Mouse (Mus musculus) liver, adult (tissue): Measurements from ENCODE around the gene Chmp3.

Experiments
- GATA4 ChIP-seq: IDR thresholded peaks from 2 replicates; pipeline ENCODE4 v1.6.1; 2014; ENCODE audit warnings: mild to moderate bottlenecking, low read length; ENCODE audit not compliant: insufficient replicate concordance

The Chmp3 gene

DNA sequence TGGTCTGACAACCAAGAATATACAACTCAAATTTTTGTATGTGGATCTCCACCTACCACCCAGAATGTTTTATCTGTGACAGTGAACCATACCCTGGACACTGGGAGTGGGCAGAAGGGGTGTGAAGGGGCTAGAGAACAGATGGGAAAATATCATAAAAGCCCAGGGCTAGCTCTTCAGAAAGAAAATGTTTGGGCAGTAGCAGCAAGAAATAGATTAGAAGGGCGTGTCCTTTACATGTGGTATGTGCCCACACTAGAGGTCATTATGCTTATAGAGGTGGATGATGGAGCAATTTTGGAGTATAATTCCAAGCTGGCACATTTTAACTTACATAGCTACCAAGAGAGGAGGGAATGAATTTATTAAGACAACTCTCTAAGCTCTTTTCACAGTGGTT is 31.8 kb downstream of the Chmp3 start:
- TF ChIP-seq GATA4 = no peak

DNA sequence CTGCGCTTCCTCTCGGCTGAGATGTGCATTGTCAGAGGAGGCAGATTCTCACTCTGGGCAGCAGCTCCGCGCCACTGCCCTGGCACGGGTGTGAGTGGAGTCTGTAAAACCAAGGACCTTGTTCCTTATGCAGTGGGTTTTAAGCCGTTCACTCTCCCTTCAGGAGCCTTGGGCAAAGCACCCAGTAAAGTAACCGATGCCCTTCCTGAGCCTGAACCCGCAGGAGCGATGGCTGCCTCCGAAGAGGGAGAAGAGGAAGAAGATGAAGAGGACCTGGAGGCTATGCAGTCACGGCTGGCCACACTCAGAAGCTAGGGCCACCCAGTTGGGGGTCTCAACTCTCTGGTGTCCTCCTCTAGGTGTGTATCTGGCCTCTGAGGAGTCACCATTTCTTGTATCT is 35.9 kb downstream of the Chmp3 start:
- no peak for TF ChIP-seq GATA4

DNA sequence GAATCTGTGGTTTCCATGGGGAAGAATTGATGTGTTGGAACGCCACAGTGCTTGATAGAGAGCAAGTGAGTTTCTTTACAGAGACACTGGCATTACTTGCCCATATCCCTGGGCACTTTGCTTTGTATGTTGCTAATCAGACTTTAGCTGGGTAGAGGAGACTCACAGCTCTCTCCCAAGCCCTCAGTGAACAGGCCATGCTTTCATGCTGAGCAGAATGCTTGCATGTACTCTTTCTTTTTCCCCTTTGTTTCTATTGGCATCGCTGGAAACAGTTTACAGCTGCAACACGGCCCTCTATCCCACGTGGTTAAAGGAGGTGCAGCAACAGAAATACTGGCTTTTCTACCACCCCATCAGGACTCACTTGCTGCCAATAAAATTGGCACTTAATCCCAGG is 39.6 kb downstream of the Chmp3 start:
- no peak for TF ChIP-seq GATA4

GRCm38 (mm10) chr6:71589401-71589800 is 45.8 kb downstream of the Chmp3 start:
- TF ChIP-seq GATA4 = no peak

DNA sequence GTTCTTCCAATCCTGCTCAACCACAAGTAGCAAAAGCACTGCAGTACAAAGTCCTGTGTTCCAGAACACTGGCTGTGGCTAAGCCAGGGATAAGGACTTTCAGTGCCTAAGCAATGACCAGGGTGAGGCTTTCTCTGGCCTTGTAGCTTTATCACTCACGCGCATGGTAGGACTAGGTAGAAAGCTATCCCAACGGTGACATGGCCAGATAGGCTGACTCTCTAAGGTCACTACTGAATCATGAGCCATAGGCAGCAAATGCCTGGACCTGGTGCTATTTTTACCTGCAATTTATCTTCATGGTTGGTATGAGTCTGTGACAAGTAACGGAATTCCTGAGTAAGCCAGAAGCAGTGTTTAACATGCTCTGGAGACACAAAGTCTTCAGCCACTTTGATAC is 46.6 kb downstream of the Chmp3 start:
- TF ChIP-seq GATA4 = no peak

- no peak for TF ChIP-seq GATA4
These were observed 64.2 kb downstream of the Chmp3 start for GRCm38 (mm10) chr6:71607756-71608155.

DNA sequence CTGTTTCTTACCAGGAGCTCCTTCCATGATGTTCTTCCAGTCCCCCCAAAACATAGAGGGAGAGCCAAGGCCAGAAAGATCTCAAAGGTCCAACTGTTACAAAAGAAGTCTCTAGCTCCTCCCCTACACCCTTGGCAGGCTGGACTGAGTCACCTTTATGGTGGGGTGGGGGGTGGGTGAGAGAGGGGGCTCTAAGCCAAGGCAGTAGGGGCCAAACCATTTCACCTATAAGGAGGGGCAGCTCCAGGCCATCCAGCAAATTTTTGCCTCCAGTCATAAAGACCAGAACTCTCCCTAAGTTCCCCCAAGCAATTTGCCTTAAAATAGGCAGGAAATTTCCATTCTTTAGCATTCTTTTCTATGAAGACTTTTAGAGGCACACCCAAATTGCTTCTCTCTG is 65.4 kb downstream of the Chmp3 start:
- TF ChIP-seq GATA4 = no peak

DNA sequence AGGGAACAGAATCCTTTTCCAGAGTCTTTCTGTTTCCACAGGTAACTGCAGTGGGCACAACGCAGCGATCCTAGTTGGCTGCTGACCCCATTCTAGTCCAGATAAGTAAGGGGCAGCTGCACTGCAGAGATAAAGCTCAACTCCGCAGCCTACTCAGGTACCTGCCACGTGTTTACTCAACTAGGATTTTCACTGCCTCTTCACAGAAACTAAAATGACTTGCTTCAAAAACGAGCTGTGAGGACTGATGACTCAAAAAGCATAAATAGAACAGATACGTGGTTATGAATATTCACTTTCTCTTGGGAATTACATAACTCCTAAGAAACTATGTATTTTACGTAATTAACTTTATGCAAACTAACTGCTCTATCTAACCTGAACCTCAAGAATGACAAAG is 66.4 kb downstream of the Chmp3 start:
- no peak for TF ChIP-seq GATA4

DNA sequence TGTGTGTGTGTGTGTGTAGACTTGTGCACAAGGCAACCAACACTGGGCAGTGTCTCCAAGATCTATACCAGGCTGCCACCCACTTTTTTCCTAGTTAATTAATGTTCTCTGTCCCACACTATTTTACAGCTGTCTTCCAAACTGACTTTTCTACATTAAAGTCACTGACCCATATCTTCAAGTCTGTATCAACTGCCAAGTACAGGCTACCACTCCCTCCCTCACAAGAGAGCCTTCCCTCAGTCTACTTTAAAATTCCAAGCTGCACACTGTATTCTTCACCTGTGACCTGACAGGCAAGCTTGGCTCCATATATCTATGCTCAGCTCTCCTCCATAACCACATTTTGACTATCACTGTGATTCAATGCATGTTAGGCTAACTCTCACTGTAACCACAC is 69.6 kb downstream of the Chmp3 start:
- no peak for TF ChIP-seq GATA4

DNA sequence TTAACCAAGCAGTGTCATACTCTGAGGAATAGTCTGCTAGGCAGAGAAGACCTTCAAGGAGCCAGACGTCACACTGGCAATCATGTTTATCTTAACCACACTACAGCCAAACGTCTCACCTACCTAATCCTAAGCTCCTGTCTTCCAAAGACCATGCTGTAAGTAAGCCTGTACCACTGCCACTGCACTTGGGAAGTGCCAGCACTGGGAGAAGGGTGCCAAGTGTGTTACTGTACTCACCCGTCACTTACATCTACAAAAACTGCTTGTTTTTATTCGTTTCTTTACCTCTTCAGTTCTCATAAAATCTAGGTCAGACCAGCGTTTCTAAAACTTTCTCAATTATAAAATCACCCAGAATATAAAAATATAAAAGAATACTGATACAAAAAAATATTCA is 73.4 kb downstream of the Chmp3 start:
- TF ChIP-seq GATA4 = no peak

- TF ChIP-seq GATA4 = no peak
These were observed 78.0 kb downstream of the Chmp3 start for GRCm38 (mm10) chr6:71621551-71621950.

DNA sequence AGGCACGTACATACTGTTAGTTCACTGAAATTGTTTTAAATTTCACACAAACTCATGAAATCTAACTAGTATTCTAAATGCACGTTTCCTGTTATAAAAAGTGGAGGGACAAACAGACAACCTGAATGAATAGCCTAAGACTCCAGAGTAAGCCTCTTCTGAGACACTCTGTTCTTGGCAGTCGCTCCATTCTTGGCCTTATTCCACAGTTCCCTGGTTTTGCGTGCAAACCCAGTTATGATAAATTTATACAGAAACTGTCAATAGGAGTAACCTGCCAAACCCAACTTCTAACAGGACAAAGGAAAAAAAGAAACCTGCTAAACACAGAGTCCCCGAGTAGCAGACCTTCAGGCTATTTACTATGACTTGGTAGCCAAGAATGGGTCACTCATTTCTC is 78.4 kb downstream of the Chmp3 start:
- TF ChIP-seq GATA4 = no peak

- TF ChIP-seq GATA4 = no peak
These were observed 81.1 kb downstream of the Chmp3 start for GRCm38 (mm10) chr6:71624723-71625122.

DNA sequence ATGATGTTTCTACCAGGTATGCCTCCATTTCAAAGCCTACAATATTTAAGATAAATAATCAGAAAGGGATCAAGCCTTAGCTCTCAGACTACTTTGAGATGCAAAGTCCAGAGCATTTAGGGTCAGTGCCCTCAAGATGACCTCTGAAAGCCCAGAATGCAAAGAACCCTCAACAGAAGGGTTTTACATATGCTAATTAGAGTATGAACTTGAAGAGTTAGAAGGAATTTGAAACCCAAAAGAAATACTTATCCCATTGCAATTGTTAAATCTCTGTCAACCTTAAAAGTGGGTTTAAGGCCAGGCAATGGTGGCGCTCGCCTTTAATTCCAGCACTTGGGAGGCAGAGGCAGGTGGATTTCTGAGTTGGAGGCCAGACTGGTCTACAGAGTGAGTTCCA is 82.4 kb downstream of the Chmp3 start:
- no peak for TF ChIP-seq GATA4

DNA sequence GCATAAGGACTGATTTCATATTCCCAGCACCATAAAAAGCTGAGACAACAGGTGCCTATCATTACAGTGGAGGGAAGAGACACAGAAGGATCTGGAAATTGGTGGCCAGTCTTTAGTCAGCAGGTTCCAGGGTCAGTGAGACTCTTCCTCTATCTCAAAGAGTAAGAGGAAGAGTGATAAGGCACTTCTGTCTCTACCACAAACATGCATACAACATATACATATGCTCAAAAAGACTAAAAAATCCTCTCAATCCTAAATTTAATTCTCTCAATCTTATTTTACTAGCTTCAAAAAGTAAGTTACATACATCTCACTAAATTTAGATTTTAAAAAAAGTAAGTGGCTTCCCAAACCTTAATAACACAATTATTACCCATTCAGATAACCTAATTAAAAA is 83.7 kb downstream of the Chmp3 start:
- TF ChIP-seq GATA4 = no peak

DNA sequence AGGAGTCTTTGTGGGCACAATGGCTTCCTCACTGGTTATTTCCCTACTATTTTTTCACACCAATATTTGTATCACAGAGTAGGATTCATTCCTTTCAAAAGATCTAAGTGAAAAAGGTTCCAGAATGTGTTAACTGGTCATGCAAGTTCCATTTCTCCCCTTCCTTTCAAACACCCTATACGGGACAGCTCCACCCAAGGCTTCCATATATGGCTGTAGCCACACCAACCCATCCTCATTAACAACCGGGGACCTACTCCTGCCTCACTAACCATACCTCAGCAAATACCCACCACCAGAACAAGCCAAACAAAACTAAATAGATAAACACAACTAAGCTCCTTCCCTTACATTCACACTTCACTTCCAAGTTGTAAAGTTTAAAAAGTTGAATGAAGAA is 87.6 kb downstream of the Chmp3 start:
- TF ChIP-seq GATA4 = no peak

GRCm38 (mm10) chr6:71631706-71632461 is 88.3 kb downstream of the Chmp3 start:
- TF ChIP-seq GATA4 = no peak
